In genomic region chr5:64378591-64379275, GRCm38 (mm10) we compare ENCODE assay signal across 7 mouse cellular contexts.
DNase-seq lines count a peak whose midpoint lies in the region; TF ChIP-seq lines count a peak whose summit lies in the region.

No protein-coding gene starts in this region.

- no peak for TF ChIP-seq CTCF in embryonic fibroblast, embryonic 13.5 days (IDR thresholded peaks at IDR 0.05; ENCODE audit: borderline replicate concordance, insufficient read depth, low read length)

- no peaks in the 10 kb centered on the region for H3K27me3 ChIP-seq in myocyte (ENCODE audit: control insufficient read depth, insufficient read depth, insufficient read length)

- no peak overlapping the region for H3ac ChIP-seq in myocyte (ENCODE audit: control insufficient read depth, insufficient read length)

- intact Hi-C loops in gastrocnemius, postnatal 14 days (cut with DNase I; ENCODE audit: low total_unique reads): no loop called here

- H3K4me1 ChIP-seq in embryonic fibroblast, embryonic 13.5 days (ENCODE audit: control insufficient read depth, insufficient read depth, low read length): peaks cover 12% of the 10 kb centered on the region; the same call in 1 of the 2 replicates

- H3K79me2 ChIP-seq in myocyte (ENCODE audit: control insufficient read depth, insufficient read depth): no peaks in the 10 kb centered on the region

- TF ChIP-seq POLR2A in embryonic fibroblast, embryonic 13.5 days (IDR thresholded peaks at IDR 0.05; ENCODE audit: low read depth, low read length): no peak
- TF ChIP-seq POLR2A in myocyte (IDR thresholded peaks at IDR 0.05; ENCODE audit: insufficient read length, low read depth): no peak

- peak overlapping the region; percentile 82 for H3K27ac ChIP-seq in embryonic fibroblast, embryonic 13.5 days (ENCODE audit: insufficient read depth, low read length)

- H3K4me2 ChIP-seq in myocyte (ENCODE audit: low read depth): peak overlapping the region; percentile 31

- H3K36me3 ChIP-seq in myocyte (ENCODE audit: control insufficient read depth, insufficient read depth): no peaks in the 10 kb centered on the region

- no peak overlapping the region for H3K4me3 ChIP-seq in embryonic fibroblast, embryonic 13.5 days (ENCODE audit: insufficient read depth, low read length)
- no peak overlapping the region for H3K4me3 ChIP-seq in myocyte

- peak; percentile 49 to 70 for DNase-seq in right cerebral cortex, postnatal 10 days (ENCODE audit: low spot score in 2 of 2)
- DNase-seq in right cerebral cortex, postnatal 25 days: no peak
- DNase-seq in kidney, postnatal 36 days: peak; percentile 41 to 43
- DNase-seq in cerebellum, postnatal 10 days: no peak
- no peak for DNase-seq in gastrocnemius, postnatal 14 days

TF ChIP-seq in myocyte, 11 proteins besides CTCF, POLR2A, EP300 and RAD21:
- TF ChIP-seq MYOD1 (IDR thresholded peaks at IDR 0.05; ENCODE audit: control insufficient read depth in 1 of 3, insufficient read length in 2 of 3, low read depth in 2 of 3): no peak

Comparison
In these comparisons a context has a peak if more than half of its experiments do, and no peak if none do; other contexts are left out.
1. DNase-seq: peak in right cerebral cortex, postnatal 10 days (2 of 2) and kidney, postnatal 36 days (2 of 2); none in right cerebral cortex, postnatal 25 days (single experiment), cerebellum, postnatal 10 days (0 of 2) and gastrocnemius, postnatal 14 days (single experiment).